Mouse (Mus musculus) MEL-GATA-1-ER (cell line): ENCODE results near the gene Tmie.

ENCODE experiments used
- DNase-seq: peaks from one replicate; pipeline ENCODE4 v3.0.0-alpha.2; 2012; ENCODE audit warnings: low read depth; ENCODE audit errors: extremely low read depth

Tmie gene

GRCm38 (mm10) chr9:110879998-110880561 is at the start of gene Tmie:
Gene Tmie (minus strand): TSS chr9:110880113.
- DNase-seq, result no peak

GRCm38 (mm10) chr9:110922759-110923158 is 42.8 kb upstream of the Tmie start:
- peak; percentile 33 for DNase-seq

GRCm38 (mm10) chr9:110920665-110921419 is 40.9 kb upstream of the Tmie start:
- DNase-seq, result no peak

GRCm38 (mm10) chr9:110916786-110917185 is 36.9 kb upstream of the Tmie start, which contains the start of gene Fam240a:
Gene Fam240a (minus strand): TSS chr9:110916861.
- no peak for DNase-seq

- DNase-seq, result no peak
Observed at GRCm38 (mm10) chr9:110915466-110915865, 35.6 kb upstream of the Tmie start.

GRCm38 (mm10) chr9:110914631-110915236 is 34.8 kb upstream of the Tmie start:
- no peak for DNase-seq

- DNase-seq, result no peak
Observed at GRCm38 (mm10) chr9:110909371-110909967, 29.6 kb upstream of the Tmie start.

GRCm38 (mm10) chr9:110908631-110909016 is 28.7 kb upstream of the Tmie start:
- no peak for DNase-seq

- DNase-seq, result no peak
Observed at GRCm38 (mm10) chr9:110907838-110908630, 28.1 kb upstream of the Tmie start.

- DNase-seq, result no peak
Observed at GRCm38 (mm10) chr9:110907201-110907837, 27.4 kb upstream of the Tmie start.

GRCm38 (mm10) chr9:110902271-110902670 is 22.4 kb upstream of the Tmie start:
- DNase-seq, result no peak

GRCm38 (mm10) chr9:110901204-110901603 is 21.3 kb upstream of the Tmie start:
- no peak for DNase-seq

- no peak for DNase-seq
Observed at GRCm38 (mm10) chr9:110899451-110900008, 19.6 kb upstream of the Tmie start.

- no peak for DNase-seq
Observed at GRCm38 (mm10) chr9:110896595-110896994, 16.7 kb upstream of the Tmie start.

GRCm38 (mm10) chr9:110895994-110896393 is 16.1 kb upstream of the Tmie start:
- DNase-seq, result no peak

- no peak for DNase-seq
Observed at GRCm38 (mm10) chr9:110895507-110895906, 15.6 kb upstream of the Tmie start.

GRCm38 (mm10) chr9:110893429-110893828 is 13.5 kb upstream of the Tmie start:
- DNase-seq, result no peak

GRCm38 (mm10) chr9:110892552-110892951 is 12.6 kb upstream of the Tmie start:
- no peak for DNase-seq

- DNase-seq, result no peak
Observed at GRCm38 (mm10) chr9:110891077-110891828, 11.3 kb upstream of the Tmie start.
